Mouse (Mus musculus) stomach, embryonic 15.5 days (tissue): Measurements from ENCODE around the gene Ostm1. TPM values are rescaled to one million over a fixed set of nuclear protein-coding genes. Genes with fewer than 3 reads are reported as not detected.

Source experiments
- ATAC-seq: fragments of 200-750 bp; cut with Nextera tagmentation; 2 replicates; pipeline ENCODE4 v1.8.0; 2017; ENCODE audit warnings: low read depth, moderate number of reproducible peaks, moderate TSS enrichment; ENCODE audit not compliant: insufficient read depth, low FRiP score
- H3K27ac ChIP-seq: fragments of 300-500 bp; sonication (generic); 2 replicates; pipeline ENCODE4 v1.5.1; 2015; ENCODE audit warnings: mild to moderate bottlenecking, inconsistent platforms
- H3K27me3 ChIP-seq: fragments of 300-500 bp; sonication (generic); replicated peaks from 2 replicates; pipeline ENCODE4 v1.6.1; 2015; ENCODE audit warnings: inconsistent platforms
- H3K36me3 ChIP-seq: fragments of 300-500 bp; sonication (generic); 2 replicates; pipeline ENCODE4 v1.6.1; 2015; ENCODE audit warnings: inconsistent platforms
- H3K4me1 ChIP-seq: fragments of 300-500 bp; sonication (generic); 2 replicates; pipeline ENCODE4 v1.6.1; 2015; ENCODE audit warnings: inconsistent platforms
- H3K4me2 ChIP-seq: fragments of 300-500 bp; sonication (generic); 2 replicates; pipeline ENCODE4 v1.6.1; 2015; ENCODE audit warnings: mild to moderate bottlenecking, inconsistent platforms
- H3K4me3 ChIP-seq: fragments of 300-500 bp; sonication (generic); replicated peaks from 2 replicates; pipeline ENCODE4 v1.5.1; 2015; ENCODE audit warnings: inconsistent platforms
- H3K9ac ChIP-seq: fragments of 300-500 bp; sonication (generic); 2 replicates; pipeline ENCODE4 v1.6.1; 2015; ENCODE audit warnings: inconsistent platforms
- H3K9me3 ChIP-seq: fragments of 300-500 bp; sonication (generic); 2 replicates; pipeline ENCODE4 v1.6.1; 2016; ENCODE audit warnings: inconsistent platforms
- WGBS: fragments of 180-500 bp; shearing (Covaris S2); methylation state at CpG from one replicate; pipeline ENCODE4 v1.1.7; 2015; 5-methylcytosine and 5-hydroxymethylcytosine counted together
- polyA plus RNA-seq: library from polyadenylated mRNA; unstranded; fragments of >200 nt; fragmentation: Nextera tagmentation; extraction: Ambion mirVana; gene quantifications from 2 replicates; pipeline ENCODE4 v1.2.1, GENCODE M21; 2015

The Ostm1 gene
- polyA plus RNA-seq, 1 experiment from 2014 or later: 13.0 TPM

DNA sequence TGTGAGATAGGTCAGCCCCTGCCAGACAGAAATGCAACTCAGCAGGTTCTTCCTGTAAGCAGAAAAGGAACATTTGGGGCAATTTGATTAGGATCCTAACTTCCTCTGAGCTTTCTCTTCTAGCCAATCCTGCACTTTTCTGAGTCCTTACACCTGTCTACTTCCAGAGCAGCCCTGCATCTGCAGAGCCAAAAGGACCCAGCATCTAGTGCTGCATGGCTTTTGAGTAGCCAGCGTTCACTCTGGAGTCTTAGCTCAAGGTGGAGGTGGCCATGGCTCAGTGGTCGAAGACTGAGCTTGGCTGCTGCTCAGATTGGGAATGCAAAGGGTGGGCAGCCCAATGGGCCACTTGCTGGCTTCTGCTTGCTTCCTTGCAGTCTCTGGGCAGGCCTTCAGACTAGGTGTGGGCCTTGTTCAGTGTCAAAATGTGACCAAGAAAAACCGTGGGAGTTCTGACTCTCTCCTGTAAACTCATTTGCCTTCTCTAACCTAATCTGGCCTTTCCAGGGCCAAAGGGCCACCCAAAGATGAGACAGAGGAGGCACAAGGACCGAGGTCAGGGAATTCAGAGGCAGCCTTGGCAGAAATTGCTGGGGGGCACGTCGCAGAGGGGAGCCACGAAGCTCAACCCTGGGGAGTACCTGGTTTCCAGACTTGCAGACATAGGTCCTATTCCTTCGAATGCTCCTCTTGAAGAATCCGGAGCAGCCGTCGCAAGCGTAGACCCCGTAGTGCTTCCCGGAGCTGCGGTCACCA lies 5.9 kb upstream of the Ostm1 start:
- 2% methylated on average over 15 of the region's 15 CpGs for WGBS
- no peak overlapping the region for H3K27ac ChIP-seq
- no peaks in the 10 kb centered on the region for H3K4me1 ChIP-seq
- ATAC-seq: no peak
- H3K36me3 ChIP-seq: no peaks in the 10 kb centered on the region
- H3K4me2 ChIP-seq: no peak overlapping the region
- H3K27me3 ChIP-seq: peaks cover 94% of the 10 kb centered on the region
- no peak overlapping the region for H3K4me3 ChIP-seq
- no peak overlapping the region for H3K9ac ChIP-seq
- no peaks in the 10 kb centered on the region for H3K9me3 ChIP-seq

DNA sequence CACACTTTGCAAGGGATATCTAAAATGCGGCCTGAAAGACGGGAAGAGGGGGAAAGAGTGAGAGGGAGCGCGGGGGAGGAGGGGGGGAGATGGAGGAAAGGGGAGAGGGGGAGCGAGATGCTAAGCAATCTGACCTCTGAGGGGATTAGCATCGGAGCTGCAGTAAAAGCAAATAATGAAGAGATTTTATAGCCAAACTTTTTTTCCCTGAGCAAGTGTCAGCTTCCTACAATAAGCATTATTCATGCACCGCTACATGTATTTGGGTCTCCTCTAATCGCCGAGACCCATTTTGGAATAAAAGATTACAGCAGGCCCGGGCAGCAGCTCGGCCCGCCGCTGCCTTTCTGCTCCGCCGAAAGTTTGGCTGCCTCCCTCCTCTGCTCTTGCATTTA lies 5.3 kb upstream of the Ostm1 start:
- no peaks in the 10 kb centered on the region for H3K36me3 ChIP-seq
- ATAC-seq: no peak
- 1% methylated on average over 15 of the region's 15 CpGs for WGBS
- no peak overlapping the region for H3K9ac ChIP-seq
- no peak overlapping the region for H3K4me3 ChIP-seq
- H3K27me3 ChIP-seq: peaks cover 94% of the 10 kb centered on the region
- H3K27ac ChIP-seq: no peak overlapping the region
- H3K4me1 ChIP-seq: peaks cover under 1% of the 10 kb centered on the region; the same call in 1 of the 2 replicates
- H3K4me2 ChIP-seq: no peak overlapping the region
- H3K9me3 ChIP-seq: no peaks in the 10 kb centered on the region

DNA sequence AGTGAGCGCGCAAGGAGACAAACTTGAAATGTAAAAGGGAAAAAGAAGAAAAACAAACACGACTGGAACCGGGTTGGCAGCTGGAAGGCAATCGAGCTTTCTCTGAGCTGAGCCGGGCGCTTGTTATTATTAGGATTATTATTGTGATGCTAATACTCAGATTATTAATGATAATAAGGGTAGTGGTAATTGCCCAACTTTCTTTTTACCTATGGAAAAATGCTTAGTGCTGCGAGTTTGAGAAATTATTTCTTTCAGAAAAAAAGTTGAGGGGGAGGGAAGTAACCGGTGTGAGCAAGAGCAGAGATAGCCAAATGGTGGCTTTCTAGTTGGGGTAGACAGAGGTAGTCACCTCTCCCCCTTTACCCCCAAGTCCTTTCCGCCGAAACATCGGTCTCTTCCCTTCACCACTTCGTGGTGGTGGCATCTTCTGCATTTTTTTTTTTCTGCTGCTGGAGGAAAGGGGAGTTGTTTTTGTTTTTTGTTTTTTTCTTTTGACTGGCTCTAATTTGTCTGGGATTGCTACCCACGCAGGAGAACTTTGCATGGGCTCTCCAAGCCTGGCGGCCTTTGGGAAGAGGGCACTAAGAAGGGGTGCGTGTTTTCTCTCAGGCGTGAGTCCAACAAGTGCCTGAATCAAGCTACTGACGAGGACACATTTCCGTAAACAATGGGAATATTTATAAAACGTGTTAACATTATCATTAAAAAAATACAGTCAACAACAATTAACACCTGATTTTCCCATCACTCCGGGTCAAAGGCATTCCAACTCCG lies 4.7 kb upstream of the Ostm1 start:
- Histone ChIP-seq H3K4me3 (no peak overlapping the region), H3K9ac (no peak overlapping the region), H3K4me1 (peaks cover 4% of the 10 kb centered on the region; the same call in 1 of the 2 replicates), H3K36me3 (no peaks in the 10 kb centered on the region), H3K27me3 (peaks cover 94% of the 10 kb centered on the region), H3K9me3 (no peaks in the 10 kb centered on the region), H3K4me2 (no peak overlapping the region), H3K27ac (no peak overlapping the region)
- WGBS: 3% methylated on average over 22 of the region's 22 CpGs
- no peak for ATAC-seq

DNA sequence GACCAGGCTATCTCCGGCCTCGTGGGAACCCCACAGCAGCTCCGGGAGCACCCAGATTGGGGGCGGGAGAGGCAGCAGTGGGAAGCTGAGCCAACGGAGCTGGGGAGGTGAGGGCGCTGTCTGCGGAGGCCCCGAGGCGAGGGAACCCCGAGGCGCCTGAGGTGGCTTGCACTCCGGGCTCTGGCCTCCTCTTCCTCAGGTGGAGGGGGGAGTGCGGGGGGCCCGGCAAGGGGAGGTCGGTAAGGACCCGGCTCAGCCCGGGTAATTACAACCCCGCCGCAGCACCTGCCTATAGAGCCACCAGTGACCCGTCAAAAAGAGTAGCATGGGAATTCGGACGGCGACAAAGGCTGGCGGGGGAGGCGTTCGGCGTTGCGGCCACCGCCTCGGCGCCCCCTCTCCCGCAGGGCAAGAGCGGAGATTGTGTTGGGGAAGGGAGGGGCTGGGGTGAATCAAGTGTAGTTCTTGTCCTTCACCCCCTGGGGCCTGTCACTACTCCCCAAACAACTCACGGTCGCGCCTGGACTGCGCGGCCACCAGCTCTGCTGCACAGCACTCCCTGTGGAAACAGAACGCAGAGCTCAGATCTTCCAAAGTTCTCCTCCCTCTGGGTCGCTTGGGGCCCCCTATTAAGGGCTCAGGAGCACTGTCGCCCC lies 4.0 kb upstream of the Ostm1 start:
- no peaks in the 10 kb centered on the region for H3K36me3 ChIP-seq
- H3K4me1 ChIP-seq: peaks cover 11% of the 10 kb centered on the region; the same call in 1 of the 2 replicates
- H3K27me3 ChIP-seq: peaks cover 94% of the 10 kb centered on the region
- no peak overlapping the region; the same call in 1 of the 2 replicates for H3K4me3 ChIP-seq
- H3K9ac ChIP-seq: no peak overlapping the region
- ATAC-seq: 0 out of 2 replicates have a peak, but pooled peaks have one; percentile 25
- no peak overlapping the region for H3K27ac ChIP-seq
- WGBS: under 1% methylated on average over 38 of the region's 41 CpGs
- no peaks in the 10 kb centered on the region for H3K9me3 ChIP-seq
- H3K4me2 ChIP-seq: 0 out of 2 replicates have a peak overlapping the region, but pooled peaks have one; percentile 2

DNA sequence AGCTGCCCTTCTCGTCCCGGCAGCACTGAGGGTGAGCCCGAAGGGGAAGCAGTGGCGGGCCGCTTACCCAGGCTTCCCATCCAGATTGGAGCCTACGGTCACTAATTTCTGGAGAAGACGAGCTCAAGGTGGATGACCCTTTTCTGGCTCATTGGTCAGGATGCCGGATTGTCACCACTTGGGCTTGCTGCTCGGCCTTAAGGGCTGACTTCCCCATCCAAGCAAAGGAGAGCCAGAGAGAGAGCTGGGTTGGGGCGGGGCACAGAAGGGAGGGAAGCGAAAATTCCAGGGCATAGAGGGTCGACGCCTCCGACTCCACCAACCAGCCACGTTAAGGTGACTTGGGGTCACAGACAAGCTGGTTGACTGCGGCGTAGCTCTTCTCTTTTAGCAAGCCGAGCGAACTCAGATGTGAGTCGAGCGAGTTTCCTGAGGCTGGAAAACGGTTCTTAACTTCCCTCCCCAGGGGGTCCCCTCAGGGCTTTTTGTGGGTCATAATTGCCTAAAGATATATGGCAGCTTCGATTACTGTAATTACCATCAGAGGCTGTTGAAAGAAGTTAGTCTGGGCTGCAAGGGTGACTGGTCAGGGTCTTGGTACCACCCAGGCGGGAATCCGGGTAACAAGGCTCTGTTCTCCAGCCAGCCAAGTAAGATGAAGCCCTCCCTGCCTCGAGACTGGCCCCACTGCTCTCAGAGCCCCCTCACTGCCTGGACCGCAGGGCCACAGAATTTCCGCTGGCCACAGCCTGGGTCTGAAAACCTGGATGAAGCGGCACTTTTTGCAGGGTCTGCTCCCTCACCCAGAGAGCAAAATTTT lies 3.3 kb upstream of the Ostm1 start:
- Histone ChIP-seq H3K27ac (no peak overlapping the region), H3K36me3 (no peaks in the 10 kb centered on the region), H3K9ac (no peak overlapping the region), H3K4me3 (no peak overlapping the region; the same call in 1 of the 2 replicates), H3K27me3 (peaks cover 94% of the 10 kb centered on the region), H3K4me1 (peaks cover 13% of the 10 kb centered on the region; the same call in 1 of the 2 replicates), H3K9me3 (no peaks in the 10 kb centered on the region), H3K4me2 (0 out of 2 replicates have a peak overlapping the region, but pooled peaks have one; percentile 2)
- ATAC-seq: no peak
- 3% methylated on average over 29 of the region's 29 CpGs for WGBS

DNA sequence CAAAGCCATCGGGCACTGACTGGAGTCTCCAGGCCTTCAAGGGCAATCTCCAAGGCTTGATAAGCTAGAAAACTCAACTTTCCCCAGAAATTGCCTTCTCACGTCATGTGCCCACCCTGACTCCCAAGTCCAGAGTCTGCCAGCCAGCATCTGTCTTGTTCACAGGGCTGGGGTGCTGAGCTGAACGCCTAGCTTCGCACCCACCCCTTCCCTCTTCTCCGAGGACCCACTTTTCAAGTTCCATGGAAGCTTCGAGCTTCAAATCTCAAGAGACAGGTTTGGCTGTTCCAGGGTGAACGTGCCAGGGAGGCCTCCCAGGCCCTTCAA lies 2.7 kb upstream of the Ostm1 start:
- Histone ChIP-seq H3K27me3 (peaks cover 95% of the 10 kb centered on the region), H3K27ac (no peak overlapping the region), H3K36me3 (no peaks in the 10 kb centered on the region), H3K4me3 (no peak overlapping the region), H3K4me1 (peaks cover 13% of the 10 kb centered on the region; the same call in 1 of the 2 replicates), H3K4me2 (no peak overlapping the region), H3K9me3 (no peaks in the 10 kb centered on the region), H3K9ac (no peak overlapping the region)
- 7% methylated on average over 7 of the region's 7 CpGs for WGBS
- no peak for ATAC-seq

DNA sequence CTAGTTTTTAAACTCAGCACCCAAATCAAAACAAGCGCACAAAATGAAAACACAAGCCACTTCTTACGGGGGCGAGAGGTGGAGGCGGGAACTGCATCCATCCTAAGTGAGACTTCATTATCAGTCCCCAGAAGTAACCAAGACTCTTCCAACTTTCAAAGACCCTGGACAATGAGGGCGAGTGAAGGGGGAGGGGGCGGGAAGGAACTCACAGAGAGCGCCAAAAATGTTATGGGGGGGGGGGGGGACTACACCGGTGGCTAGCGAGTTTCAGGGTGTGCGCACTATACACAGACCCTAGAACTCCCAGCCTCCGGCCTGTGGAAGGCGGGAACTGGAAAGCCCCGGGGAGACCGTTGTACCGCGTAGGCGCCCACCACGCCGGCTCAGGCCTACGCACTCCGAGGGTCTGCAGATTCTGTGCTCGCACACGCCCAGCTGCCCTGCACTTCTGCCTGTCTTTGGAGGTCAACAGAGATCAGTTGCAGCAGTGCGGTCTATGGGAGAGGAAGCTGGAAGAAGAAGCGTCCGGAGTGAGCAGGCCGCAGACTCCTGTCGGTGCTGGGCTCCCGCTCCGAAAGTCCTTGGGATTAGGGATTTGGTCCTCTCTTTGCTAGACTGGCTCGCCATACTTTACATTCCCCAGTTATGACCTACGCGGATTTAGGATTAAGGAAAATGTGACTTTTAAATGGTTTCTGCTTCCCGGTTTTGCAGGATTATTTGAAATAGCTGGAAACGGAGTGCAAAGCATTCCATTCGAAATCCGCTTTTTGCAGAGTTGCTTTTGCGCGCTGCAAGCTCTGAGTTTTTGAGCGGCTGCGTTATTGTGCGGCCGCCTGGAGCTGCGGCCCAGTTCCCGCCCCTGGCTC lies 1.7 kb upstream of the Ostm1 start:
- H3K4me1 ChIP-seq: peaks cover 13% of the 10 kb centered on the region; the same call in 1 of the 2 replicates
- no peak for ATAC-seq

DNA sequence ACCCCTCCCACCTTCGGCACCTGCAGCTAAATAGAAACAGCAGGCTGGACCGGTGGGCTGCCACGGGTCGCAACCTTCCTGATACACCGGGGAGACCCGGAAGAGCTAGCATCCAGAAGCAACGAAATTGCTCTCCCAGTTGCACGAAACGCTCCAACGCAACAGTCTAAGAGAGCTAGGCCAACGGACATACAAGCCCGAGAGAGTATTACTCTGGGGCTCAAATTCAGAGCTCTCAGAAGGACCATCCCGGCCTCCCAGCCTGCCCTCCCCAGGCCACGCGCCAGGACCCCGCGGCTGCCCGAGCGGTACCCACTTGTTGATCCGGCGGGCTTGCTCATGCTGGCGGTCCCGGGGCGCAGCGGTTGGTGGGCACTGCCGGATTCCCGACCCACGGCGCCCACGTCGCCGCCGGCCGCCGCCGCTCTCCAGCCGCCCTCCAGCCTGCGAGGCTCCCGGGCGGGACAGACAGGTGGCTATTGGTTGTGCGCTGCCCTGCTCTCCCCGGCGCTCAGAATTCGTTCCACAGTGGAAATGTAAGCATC lies 984 bp upstream of the Ostm1 start:
- Histone ChIP-seq H3K4me3 (0 out of 2 replicates have a peak overlapping the region, but pooled peaks have one; percentile 9), H3K4me2 (no peak overlapping the region), H3K9me3 (no peaks in the 10 kb centered on the region), H3K9ac (no peak overlapping the region), H3K4me1 (peaks cover 13% of the 10 kb centered on the region; the same call in 1 of the 2 replicates), H3K36me3 (no peaks in the 10 kb centered on the region), H3K27me3 (peaks cover 96% of the 10 kb centered on the region), H3K27ac (no peak overlapping the region)
- under 1% methylated on average over 44 of the region's 44 CpGs for WGBS
- ATAC-seq: peak; percentile 27; the same call in 1 of the 2 replicates

More for the DNA sequence above, 1.7 kb upstream of the Ostm1 start:
- 2% methylated on average over 45 of the region's 45 CpGs for WGBS
- H3K9me3 ChIP-seq: no peaks in the 10 kb centered on the region
- H3K4me2 ChIP-seq: no peak overlapping the region
- H3K36me3 ChIP-seq: no peaks in the 10 kb centered on the region
- H3K27ac ChIP-seq: no peak overlapping the region
- no peak overlapping the region for H3K9ac ChIP-seq
- H3K27me3 ChIP-seq: peaks cover 97% of the 10 kb centered on the region
- H3K4me3 ChIP-seq: 0 out of 2 replicates have a peak overlapping the region, but pooled peaks have one; percentile 5

DNA sequence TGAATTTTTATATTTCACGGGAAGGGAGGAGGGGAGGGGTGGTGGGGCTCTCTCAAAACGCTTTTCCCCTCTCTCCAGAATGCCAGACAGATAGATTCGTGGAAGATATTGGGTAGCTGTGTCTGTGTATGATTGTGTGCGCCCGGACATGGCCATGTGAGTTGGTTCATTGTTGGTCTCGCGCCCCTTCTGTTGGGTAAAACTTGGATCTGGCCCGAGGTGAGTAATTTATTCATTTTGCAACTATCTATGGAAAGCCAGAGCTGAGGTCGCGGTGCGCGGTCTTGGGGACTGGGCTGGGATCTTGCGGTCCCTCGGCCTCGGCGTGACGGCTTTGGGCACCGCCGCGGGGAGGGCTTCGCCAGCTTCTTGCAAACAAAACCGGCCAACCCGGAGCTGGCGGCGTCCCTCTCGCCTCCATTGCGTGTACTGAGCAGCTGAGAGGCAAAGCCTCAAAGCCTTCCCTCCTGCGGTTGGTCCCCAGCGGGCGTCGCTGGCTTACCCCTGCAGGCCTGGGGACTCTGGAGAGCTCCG lies 347 bp downstream of the Ostm1 start:
- WGBS: 2% methylated on average over 32 of the region's 32 CpGs
- peak overlapping the region; percentile 12 for H3K4me3 ChIP-seq
- peak overlapping the region; percentile 16; the same call in 1 of the 2 replicates for H3K4me2 ChIP-seq
- H3K9ac ChIP-seq: no peak overlapping the region
- no peak for ATAC-seq
- peaks cover 13% of the 10 kb centered on the region; the same call in 1 of the 2 replicates for H3K4me1 ChIP-seq
- H3K36me3 ChIP-seq: no peaks in the 10 kb centered on the region
- H3K9me3 ChIP-seq: no peaks in the 10 kb centered on the region
- peaks cover 95% of the 10 kb centered on the region for H3K27me3 ChIP-seq
- no peak overlapping the region for H3K27ac ChIP-seq

DNA sequence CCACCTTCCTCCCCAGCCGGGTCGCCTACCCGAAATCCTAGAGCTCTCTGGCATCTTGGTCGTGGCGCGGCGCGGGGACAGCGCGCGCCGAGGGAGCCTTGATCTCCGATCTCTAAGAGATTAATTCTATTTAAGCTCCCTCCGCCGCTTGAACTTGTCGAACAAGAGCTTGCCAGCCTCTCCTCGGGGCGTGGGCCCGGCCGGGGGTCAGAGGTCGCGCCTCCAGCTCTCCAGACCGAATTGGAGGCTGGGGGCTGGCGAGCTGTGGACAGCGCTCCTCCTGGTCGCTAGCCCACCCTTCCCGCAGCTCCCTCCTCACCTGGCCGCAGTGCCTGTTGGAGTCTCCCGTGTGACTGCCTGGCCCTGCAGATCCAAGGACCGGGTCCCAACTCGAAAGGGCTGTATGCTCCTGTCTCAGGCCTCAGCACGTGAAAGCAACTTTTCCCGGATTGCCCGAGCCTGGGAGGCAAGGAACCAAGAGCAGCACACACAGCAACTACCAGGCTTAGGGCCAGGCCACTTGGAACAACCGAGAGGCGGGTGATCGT lies 888 bp downstream of the Ostm1 start:
- Histone ChIP-seq H3K36me3 (no peaks in the 10 kb centered on the region), H3K27ac (no peak overlapping the region), H3K27me3 (peaks cover 95% of the 10 kb centered on the region), H3K4me1 (peaks cover 13% of the 10 kb centered on the region; the same call in 1 of the 2 replicates), H3K9me3 (no peaks in the 10 kb centered on the region), H3K4me2 (0 out of 2 replicates have a peak overlapping the region, but pooled peaks have one; percentile 16), H3K9ac (no peak overlapping the region), H3K4me3 (peak overlapping the region; percentile 12; the same call in 1 of the 2 replicates)
- under 1% methylated on average over 37 of the region's 37 CpGs for WGBS
- no peak for ATAC-seq
